Mouse (Mus musculus) neural tube, embryonic 15.5 days (tissue): ENCODE measurements around the gene Cebpz. TPM values are rescaled to one million over a fixed set of nuclear protein-coding genes. Genes with fewer than 3 reads are reported as not detected.

Source experiments
- ATAC-seq: fragments of 200-750 bp; cut with Nextera tagmentation; 2 replicates; pipeline ENCODE4 v1.8.0; 2017; ENCODE audit warnings: mild to moderate bottlenecking, moderate TSS enrichment, moderate library complexity; ENCODE audit not compliant: low FRiP score
- H3K27ac ChIP-seq: fragments of 300-500 bp; sonication (generic); replicated peaks from 2 replicates; pipeline ENCODE4 v1.5.1; 2015; ENCODE audit warnings: mild to moderate bottlenecking, inconsistent platforms
- H3K27me3 ChIP-seq: fragments of 300-500 bp; sonication (generic); replicated peaks from 2 replicates; pipeline ENCODE4 v1.6.1; 2015; ENCODE audit warnings: inconsistent platforms
- H3K36me3 ChIP-seq: fragments of 300-500 bp; sonication (generic); 2 replicates; pipeline ENCODE4 v1.6.1; 2015; ENCODE audit warnings: inconsistent platforms
- H3K4me1 ChIP-seq: fragments of 300-500 bp; sonication (generic); 2 replicates; pipeline ENCODE4 v1.6.1; 2015; ENCODE audit warnings: inconsistent platforms
- H3K4me2 ChIP-seq: fragments of 300-500 bp; sonication (generic); 2 replicates; pipeline ENCODE4 v1.6.1; 2015; ENCODE audit warnings: inconsistent platforms, mild to moderate bottlenecking, moderate library complexity
- H3K4me3 ChIP-seq: fragments of 300-500 bp; sonication (generic); replicated peaks from 2 replicates; pipeline ENCODE4 v1.5.1; 2015; ENCODE audit warnings: mild to moderate bottlenecking, inconsistent platforms
- H3K9ac ChIP-seq: fragments of 300-500 bp; sonication (generic); replicated peaks from 2 replicates; pipeline ENCODE4 v1.6.1; 2015; ENCODE audit warnings: mild to moderate bottlenecking, inconsistent platforms
- H3K9me3 ChIP-seq: fragments of 300-500 bp; sonication (generic); replicated peaks from 2 replicates; pipeline ENCODE4 v1.6.1; 2016; ENCODE audit warnings: inconsistent platforms
- WGBS: fragments of 180-500 bp; shearing (Covaris S2); methylation state at CpG from one replicate; pipeline ENCODE4 v1.1.7; 2015; ENCODE audit warnings: mixed read lengths; 5-methylcytosine and 5-hydroxymethylcytosine counted together
- polyA plus RNA-seq: library from polyadenylated mRNA; unstranded; fragments of >200 nt; fragmentation: Nextera tagmentation; extraction: Ambion mirVana; gene quantifications from 2 replicates; pipeline ENCODE4 v1.2.1, GENCODE M21; 2015

Cebpz gene
- polyA plus RNA-seq = 38.7 and 46.5 TPM in 2 replicates

DNA sequence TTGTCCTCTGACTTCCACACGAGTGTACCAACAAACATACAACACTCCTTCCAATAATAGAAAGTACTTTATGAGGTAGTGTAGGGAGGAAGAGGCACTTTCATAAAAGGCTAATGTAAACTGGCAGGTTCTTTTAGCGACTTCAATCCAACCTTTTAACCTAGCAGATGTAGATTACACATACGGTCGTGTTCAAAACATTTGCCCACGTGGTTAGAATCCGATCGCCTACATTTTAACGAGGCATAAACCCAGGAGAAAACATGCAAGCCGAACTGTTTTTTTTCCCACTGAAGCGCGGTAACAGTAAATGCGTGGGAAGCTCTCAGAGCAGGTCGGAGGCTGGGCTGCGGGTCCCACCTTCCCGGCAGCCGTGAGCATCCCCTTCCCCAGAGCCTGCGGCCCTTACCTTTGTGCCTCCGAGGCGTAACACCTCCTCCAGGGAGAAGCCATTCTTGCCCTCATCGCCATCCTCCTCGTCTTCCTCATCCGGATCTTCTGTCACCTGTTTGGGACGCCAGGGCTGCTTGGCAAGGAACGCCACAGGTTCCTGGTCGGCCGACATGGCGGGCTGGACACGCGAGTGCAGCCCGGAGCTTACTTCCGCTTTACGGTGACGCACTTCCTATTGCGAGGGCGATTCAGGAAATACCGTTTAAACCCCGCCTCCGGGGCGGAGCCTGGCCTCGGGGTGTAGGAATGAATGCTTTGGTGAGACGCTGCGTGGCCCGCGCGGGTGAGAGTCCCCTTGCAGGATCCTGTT, at the start of gene Cebpz, which contains the start of gene Ndufaf7:
Gene Cebpz, minus strand, starts transcription at position 601 of the 763 bp plus-strand sequence.
Gene Ndufaf7, plus strand, starts transcription at position 671 of the 763 bp plus-strand sequence.
- Histone ChIP-seq H3K27me3 (no peaks in the 10 kb centered on the region), H3K36me3 (peaks cover 42% of the 10 kb centered on the region), H3K4me1 (peaks cover 44% of the 10 kb centered on the region), H3K9me3 (no peaks in the 10 kb centered on the region), H3K9ac (peak within 1 kb of the TSS; percentile 83), H3K4me3 (peak within 1 kb of the TSS; percentile 93), H3K27ac (peak within 1 kb of the TSS; percentile 85), H3K4me2 (peak within 1 kb of the TSS; percentile 75)
- under 1% methylated on average over 45 of the region's 45 CpGs for WGBS
- peak; percentile 100 for ATAC-seq

DNA sequence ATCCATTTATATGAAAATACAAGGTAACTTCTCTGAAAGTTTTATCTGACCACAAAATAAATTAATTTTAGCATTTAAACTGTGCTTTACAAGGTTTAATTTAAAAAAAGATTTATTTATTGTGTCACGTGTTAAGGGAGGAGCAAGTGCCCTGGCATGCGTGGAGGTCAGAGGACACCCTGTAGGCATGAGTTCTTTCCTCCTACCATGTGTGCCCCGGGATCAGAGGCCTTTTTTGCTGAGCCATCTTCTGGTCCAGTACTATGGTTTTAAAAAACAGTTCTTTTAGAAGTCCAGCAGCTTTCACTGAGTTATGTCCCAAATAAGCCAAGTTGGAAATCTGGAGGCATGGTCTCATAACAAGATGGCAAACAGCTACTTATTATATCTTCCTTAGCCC, 46.9 kb upstream of the Cebpz start:
- 90% methylated on average over 3 of the region's 3 CpGs for WGBS
- no peak overlapping the region for H3K4me3 ChIP-seq
- H3K9ac ChIP-seq = no peak overlapping the region
- no peaks in the 10 kb centered on the region for H3K4me1 ChIP-seq
- H3K36me3 ChIP-seq = no peaks in the 10 kb centered on the region
- no peak overlapping the region for H3K4me2 ChIP-seq
- no peaks in the 10 kb centered on the region for H3K27me3 ChIP-seq
- H3K9me3 ChIP-seq = no peaks in the 10 kb centered on the region
- no peak overlapping the region for H3K27ac ChIP-seq
- no peak for ATAC-seq

DNA sequence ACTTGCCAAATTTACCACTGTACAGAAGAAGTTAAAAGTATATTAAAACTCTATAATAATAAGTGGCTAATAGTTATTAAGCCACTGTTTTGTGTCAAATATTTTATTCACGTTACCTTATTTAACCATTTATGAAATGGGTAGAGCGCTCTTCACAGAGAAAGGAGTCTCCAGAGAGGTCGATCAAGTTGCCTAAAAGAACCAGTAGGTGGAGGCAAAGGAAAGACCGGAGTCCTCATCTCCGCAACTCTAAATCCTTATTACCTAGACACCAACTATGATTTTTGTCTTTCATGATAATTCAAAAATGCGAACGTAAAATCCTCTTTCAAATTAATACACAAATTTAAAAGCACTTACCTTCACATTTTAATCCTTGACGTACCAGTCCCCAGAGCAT, 46.3 kb upstream of the Cebpz start:
- Histone ChIP-seq H3K4me3 (no peak overlapping the region), H3K4me2 (no peak overlapping the region), H3K27me3 (no peaks in the 10 kb centered on the region), H3K9me3 (no peaks in the 10 kb centered on the region), H3K36me3 (no peaks in the 10 kb centered on the region), H3K27ac (no peak overlapping the region), H3K4me1 (no peaks in the 10 kb centered on the region), H3K9ac (no peak overlapping the region)
- 94% methylated on average over 8 of the region's 8 CpGs for WGBS
- no peak for ATAC-seq

DNA sequence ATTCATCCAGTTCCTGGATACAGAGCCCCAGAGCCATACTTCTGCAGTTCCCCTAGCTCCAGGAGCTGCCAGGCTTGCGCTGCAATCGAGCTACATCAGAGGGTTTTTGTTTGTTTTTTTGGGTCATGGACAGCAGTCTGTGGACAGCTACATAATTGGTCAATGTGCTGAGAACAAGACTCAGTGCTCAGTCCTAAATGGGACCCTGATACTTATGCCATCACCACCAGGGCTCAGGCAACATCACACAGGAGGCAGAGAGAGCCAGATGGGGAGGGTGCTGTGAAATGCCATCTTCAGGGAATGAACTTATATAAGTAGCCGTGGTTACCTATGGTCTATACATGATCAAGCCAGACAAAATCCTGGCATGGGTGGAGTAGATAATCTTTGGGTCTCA, 31.6 kb upstream of the Cebpz start:
- H3K9me3 ChIP-seq = no peaks in the 10 kb centered on the region
- H3K27me3 ChIP-seq = no peaks in the 10 kb centered on the region
- peaks cover 8% of the 10 kb centered on the region; the same call in 1 of the 2 replicates for H3K36me3 ChIP-seq
- ATAC-seq = no peak
- no peak overlapping the region for H3K4me3 ChIP-seq
- 90% methylated on average over 3 of the region's 3 CpGs for WGBS
- no peaks in the 10 kb centered on the region for H3K4me1 ChIP-seq
- no peak overlapping the region for H3K9ac ChIP-seq
- no peak overlapping the region for H3K4me2 ChIP-seq
- no peak overlapping the region for H3K27ac ChIP-seq

DNA sequence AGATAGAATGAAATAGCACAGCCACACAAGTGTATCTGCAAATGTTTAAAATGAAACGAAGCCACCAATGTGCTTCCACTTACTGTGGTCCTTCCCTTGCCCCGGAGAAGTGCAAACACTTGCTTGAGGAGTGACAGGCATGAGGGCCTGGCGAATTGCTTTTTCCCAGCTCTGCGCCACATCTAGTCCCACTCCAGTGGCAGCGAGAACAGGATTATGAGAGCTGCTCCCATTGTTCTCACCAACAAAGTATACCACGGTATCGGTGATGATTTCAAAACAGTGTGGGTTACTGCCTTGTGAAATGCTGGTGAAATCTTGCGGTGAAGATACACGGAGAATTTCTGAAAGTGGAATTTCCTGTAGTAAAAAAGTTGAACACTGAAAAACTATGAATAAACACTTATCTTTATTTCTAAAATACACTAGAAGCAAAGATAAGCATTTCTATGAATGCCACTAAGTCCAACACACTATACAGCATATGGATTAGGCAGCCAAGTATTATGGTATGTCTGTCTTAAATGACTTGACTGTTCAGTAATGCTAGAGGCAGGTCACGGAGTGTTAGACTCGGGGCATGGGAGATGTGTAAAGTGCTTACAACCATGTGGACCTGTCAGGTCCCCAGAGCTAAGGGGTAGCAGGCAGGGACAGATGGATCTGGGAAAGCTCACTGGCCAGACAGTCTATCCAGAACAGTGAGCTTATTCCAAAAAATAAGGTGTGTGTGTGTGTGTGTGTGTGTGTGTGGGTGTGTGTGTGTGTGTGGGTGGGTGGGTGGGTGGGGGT, 29.4 kb upstream of the Cebpz start:
- no peaks in the 10 kb centered on the region for H3K4me1 ChIP-seq
- H3K9me3 ChIP-seq = no peaks in the 10 kb centered on the region
- no peak overlapping the region for H3K4me2 ChIP-seq
- H3K9ac ChIP-seq = no peak overlapping the region
- peaks cover 15% of the 10 kb centered on the region for H3K36me3 ChIP-seq
- 94% methylated on average over 11 of the region's 11 CpGs for WGBS
- no peak overlapping the region for H3K4me3 ChIP-seq
- no peak for ATAC-seq
- H3K27ac ChIP-seq = no peak overlapping the region
- no peaks in the 10 kb centered on the region for H3K27me3 ChIP-seq

DNA sequence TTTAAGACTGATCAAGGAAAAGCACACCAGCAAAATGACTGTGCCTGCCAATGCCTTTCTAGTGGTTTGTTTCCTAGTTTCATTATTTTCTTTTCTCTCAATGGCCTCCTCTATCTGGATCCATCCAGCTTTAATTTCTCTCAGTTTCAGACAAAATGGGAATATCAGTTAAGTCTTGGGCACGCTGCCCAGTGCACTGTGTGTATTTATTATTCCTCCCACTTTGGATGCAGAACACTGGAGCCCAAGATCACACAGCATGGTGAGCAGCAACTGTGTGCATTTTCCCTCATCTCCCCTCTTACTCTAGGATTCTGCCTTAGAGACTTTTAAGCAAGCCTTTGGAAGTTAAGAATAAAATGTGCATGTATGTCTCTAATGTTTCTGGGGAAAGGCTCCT, 27.5 kb upstream of the Cebpz start:
- no peak overlapping the region for H3K27ac ChIP-seq
- no peak overlapping the region for H3K9ac ChIP-seq
- no peaks in the 10 kb centered on the region for H3K27me3 ChIP-seq
- no peak overlapping the region for H3K4me3 ChIP-seq
- WGBS = 79% methylated on average over 1 of the region's 1 CpGs
- H3K9me3 ChIP-seq = no peaks in the 10 kb centered on the region
- peaks cover 20% of the 10 kb centered on the region for H3K36me3 ChIP-seq
- no peaks in the 10 kb centered on the region for H3K4me1 ChIP-seq
- ATAC-seq = no peak
- H3K4me2 ChIP-seq = no peak overlapping the region

DNA sequence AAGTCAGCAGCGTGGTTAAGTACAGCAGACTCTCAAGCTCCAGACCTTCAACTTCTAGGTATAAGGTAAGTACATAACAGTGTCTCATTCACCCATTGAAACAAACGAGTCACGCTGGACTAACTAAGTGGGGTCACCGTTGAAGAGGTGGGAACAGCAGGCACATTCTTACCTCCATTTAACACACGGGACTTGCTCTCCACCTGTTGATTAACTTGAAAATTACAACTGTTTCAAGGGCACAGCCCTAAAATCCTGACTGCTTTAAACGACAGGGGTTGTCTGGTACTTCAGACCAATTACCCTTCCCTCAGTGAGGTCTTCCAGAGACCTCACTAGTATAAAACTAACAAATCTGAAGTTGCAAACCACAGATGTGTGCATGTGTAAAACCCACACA, 22.6 kb upstream of the Cebpz start:
- ATAC-seq = no peak
- Histone ChIP-seq H3K4me1 (no peaks in the 10 kb centered on the region), H3K27ac (no peak overlapping the region), H3K4me2 (no peak overlapping the region), H3K9me3 (no peaks in the 10 kb centered on the region), H3K9ac (no peak overlapping the region), H3K27me3 (no peaks in the 10 kb centered on the region), H3K36me3 (peaks cover 35% of the 10 kb centered on the region), H3K4me3 (no peak overlapping the region)
- 80% methylated on average over 6 of the region's 6 CpGs for WGBS

DNA sequence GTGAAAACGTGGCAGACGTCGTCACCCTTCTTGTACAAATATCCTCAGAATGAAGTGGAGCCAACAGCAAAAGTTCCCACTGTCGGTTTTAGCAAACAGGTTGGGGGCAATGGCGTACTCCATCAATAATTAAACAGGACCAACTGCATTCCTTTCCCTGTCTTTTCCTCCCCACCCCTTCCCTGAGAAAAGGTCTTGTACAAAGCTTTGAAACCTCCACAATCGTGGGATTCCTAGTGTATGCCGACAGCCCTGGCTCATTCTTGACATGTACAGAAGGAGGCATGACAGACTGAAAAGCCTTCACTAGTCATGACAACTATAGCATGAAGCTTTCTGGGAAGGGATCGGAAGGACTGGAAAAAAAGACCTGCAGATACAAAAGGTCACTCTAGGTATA, 16.4 kb upstream of the Cebpz start:
- 92% methylated on average over 8 of the region's 8 CpGs for WGBS
- no peak overlapping the region for H3K4me3 ChIP-seq
- peaks cover 47% of the 10 kb centered on the region for H3K36me3 ChIP-seq
- no peak overlapping the region for H3K4me2 ChIP-seq
- no peaks in the 10 kb centered on the region for H3K9me3 ChIP-seq
- no peak overlapping the region for H3K27ac ChIP-seq
- H3K27me3 ChIP-seq = no peaks in the 10 kb centered on the region
- no peak for ATAC-seq
- H3K9ac ChIP-seq = no peak overlapping the region
- H3K4me1 ChIP-seq = no peaks in the 10 kb centered on the region

DNA sequence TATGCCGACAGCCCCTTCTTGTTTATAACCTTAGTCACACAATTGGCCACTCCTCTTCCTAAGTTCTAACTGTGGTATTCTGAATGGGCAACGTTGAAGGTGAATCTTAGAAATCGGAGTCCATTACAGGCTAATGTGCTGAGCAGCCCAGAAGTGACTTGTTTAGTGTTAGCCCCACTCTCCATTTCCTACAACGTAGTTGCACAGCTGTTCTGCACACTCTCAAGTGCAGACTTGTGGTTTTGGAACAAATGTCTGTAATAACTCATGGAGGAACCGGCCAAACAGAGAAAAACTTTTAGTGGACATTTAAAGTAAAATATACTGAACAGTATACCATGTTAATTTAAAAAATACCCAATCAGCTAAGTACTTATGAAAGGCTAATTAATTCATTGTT, 15.2 kb upstream of the Cebpz start:
- no peak for ATAC-seq
- H3K36me3 ChIP-seq = peaks cover 49% of the 10 kb centered on the region
- 92% methylated on average over 5 of the region's 5 CpGs for WGBS

DNA sequence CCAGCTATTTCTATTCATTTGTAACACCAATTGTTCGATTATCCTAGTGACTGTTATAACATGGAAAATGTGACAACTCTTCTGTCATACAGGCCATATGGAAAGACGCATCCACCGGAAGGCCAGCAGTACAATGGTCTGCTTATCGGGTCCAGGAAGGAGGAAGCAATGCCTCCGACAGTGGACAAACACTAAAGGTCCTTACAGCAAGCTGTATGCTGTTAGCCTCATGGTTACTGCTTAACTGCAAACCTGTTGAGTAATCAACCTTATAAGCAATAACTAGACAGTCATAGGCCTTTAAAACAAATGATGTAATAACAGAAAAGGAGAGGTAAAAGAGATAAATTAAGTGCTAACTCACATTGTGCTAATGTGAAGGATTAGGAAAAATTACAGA, 14.4 kb upstream of the Cebpz start:
- no peak overlapping the region for H3K4me2 ChIP-seq
- H3K27me3 ChIP-seq = no peaks in the 10 kb centered on the region
- no peak overlapping the region for H3K4me3 ChIP-seq
- H3K27ac ChIP-seq = no peak overlapping the region
- H3K9me3 ChIP-seq = no peaks in the 10 kb centered on the region
- H3K36me3 ChIP-seq = peaks cover 52% of the 10 kb centered on the region
- ATAC-seq = no peak
- no peaks in the 10 kb centered on the region for H3K4me1 ChIP-seq
- WGBS = 94% methylated on average over 5 of the region's 5 CpGs
- H3K9ac ChIP-seq = no peak overlapping the region

More for the DNA sequence above, 15.2 kb upstream of the Cebpz start:
- H3K9me3 ChIP-seq = no peaks in the 10 kb centered on the region
- no peak overlapping the region for H3K4me2 ChIP-seq
- no peak overlapping the region for H3K27ac ChIP-seq
- no peaks in the 10 kb centered on the region for H3K27me3 ChIP-seq
- no peaks in the 10 kb centered on the region for H3K4me1 ChIP-seq
- H3K9ac ChIP-seq = no peak overlapping the region
- no peak overlapping the region for H3K4me3 ChIP-seq

DNA sequence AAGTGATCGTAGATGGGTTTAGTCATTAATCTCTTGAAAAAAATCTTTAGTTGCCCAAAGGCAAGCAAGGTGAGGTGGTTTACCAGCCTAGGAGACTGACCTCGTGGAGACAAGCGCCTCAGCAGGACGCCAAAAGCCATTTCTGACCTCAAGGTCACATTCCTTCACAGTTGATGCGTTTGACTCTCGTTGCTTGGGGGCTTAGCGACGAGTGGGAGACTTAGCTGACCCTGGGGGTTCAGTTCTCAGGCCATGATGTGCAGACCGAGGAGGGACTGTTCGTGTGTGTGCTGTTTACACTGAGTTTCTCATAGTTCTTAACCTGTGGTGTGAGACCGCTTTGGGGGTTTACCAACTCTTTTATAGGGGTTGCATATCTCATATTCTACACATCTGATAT, 5.7 kb upstream of the Cebpz start:
- WGBS = 74% methylated on average over 11 of the region's 11 CpGs
- H3K4me3 ChIP-seq = no peak overlapping the region
- H3K9ac ChIP-seq = no peak overlapping the region
- peaks cover 6% of the 10 kb centered on the region for H3K4me1 ChIP-seq
- H3K27ac ChIP-seq = no peak overlapping the region
- H3K4me2 ChIP-seq = no peak overlapping the region
- no peak for ATAC-seq
- no peaks in the 10 kb centered on the region for H3K9me3 ChIP-seq
- H3K36me3 ChIP-seq = peaks cover 52% of the 10 kb centered on the region
- no peaks in the 10 kb centered on the region for H3K27me3 ChIP-seq

DNA sequence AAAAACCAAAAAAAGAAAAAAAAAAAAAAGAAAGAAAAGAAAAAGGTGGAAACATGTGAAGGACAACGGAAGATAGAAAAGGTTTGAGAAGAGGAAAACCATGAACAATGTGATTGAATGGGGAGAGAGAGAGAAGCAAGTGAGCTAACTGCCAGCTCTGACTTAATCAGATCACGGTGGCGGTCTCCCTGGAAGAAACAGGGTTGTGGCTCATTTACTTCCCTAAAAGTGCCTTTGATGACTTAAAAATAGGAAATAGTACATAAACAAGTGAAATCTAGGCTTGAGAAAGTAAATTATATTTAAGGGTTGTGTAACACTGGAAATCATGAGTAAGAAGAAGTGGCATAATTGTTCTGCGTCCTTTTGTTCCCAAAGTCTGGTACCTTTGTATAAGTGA, 2.1 kb upstream of the Cebpz start:
- no peak overlapping the region for H3K27ac ChIP-seq
- no peak overlapping the region for H3K4me3 ChIP-seq
- ATAC-seq = no peak
- no peaks in the 10 kb centered on the region for H3K9me3 ChIP-seq
- no peaks in the 10 kb centered on the region for H3K27me3 ChIP-seq
- no peak overlapping the region for H3K9ac ChIP-seq
- WGBS = 92% methylated on average over 4 of the region's 4 CpGs
- peaks cover 31% of the 10 kb centered on the region for H3K4me1 ChIP-seq
- peaks cover 43% of the 10 kb centered on the region for H3K36me3 ChIP-seq
- no peak overlapping the region for H3K4me2 ChIP-seq
